Mouse (Mus musculus): ENCODE data around the gene Crim1. TPM values are rescaled to one million over a fixed set of nuclear protein-coding genes. Genes with fewer than 3 reads are reported as not detected.
"Not testable (repeated sequence)": the region's sequence is repeated elsewhere in the genome, so short reads cannot be mapped to it uniquely, and the experiment has no call there.

Gene Crim1
- polyA plus RNA-seq, 1 experiment from 2014 or later, result 2.3 TPM

GRCm38 (mm10) chr17:78253587-78253986 lies 53.5 kb downstream of the Crim1 start:
- not testable (repeated sequence) for H3K4me2 ChIP-seq (ENCODE audit: low read depth, low read length); ATAC-seq (replicated peaks; ENCODE audit: extremely low read depth, insufficient read depth, low FRiP score); H3K9me3 ChIP-seq (replicated peaks; ENCODE audit: control insufficient read depth, low read length); H3K4me1 ChIP-seq (ENCODE audit: control insufficient read depth, insufficient read depth, low read length); H3K27me3 ChIP-seq (ENCODE audit: control insufficient read depth, insufficient read depth, low read length); H3K27ac ChIP-seq (ENCODE audit: low read length); H3K4me3 ChIP-seq (ENCODE audit: low read length); H3K9ac ChIP-seq (ENCODE audit: low read length); H3K36me3 ChIP-seq (ENCODE audit: control insufficient read depth, insufficient read depth)
- 89% methylated on average over 2 of the region's 2 CpGs for WGBS

GRCm38 (mm10) chr17:78254256-78254655 lies 54.2 kb downstream of the Crim1 start:
- H3K27ac ChIP-seq (ENCODE audit: low read length), result no peak overlapping the region
- ATAC-seq (replicated peaks; ENCODE audit: extremely low read depth, insufficient read depth, low FRiP score), result no peak
- H3K9me3 ChIP-seq (replicated peaks; ENCODE audit: control insufficient read depth, low read length), result 0 out of 2 replicates have a peak, but pooled peaks cover 2% of the 10 kb centered on the region
- no peaks in the 10 kb centered on the region; the same call in 1 of the 2 replicates for H3K4me1 ChIP-seq (ENCODE audit: control insufficient read depth, insufficient read depth, low read length)
- no peaks in the 10 kb centered on the region for H3K36me3 ChIP-seq (ENCODE audit: control insufficient read depth, insufficient read depth)
- no peak overlapping the region for H3K4me3 ChIP-seq (ENCODE audit: low read length)
- no peaks in the 10 kb centered on the region for H3K27me3 ChIP-seq (ENCODE audit: control insufficient read depth, insufficient read depth, low read length)
- no peak overlapping the region for H3K9ac ChIP-seq (ENCODE audit: low read length)
- H3K4me2 ChIP-seq (ENCODE audit: low read depth, low read length), result no peak overlapping the region
- 65% methylated on average over 8 of the region's 8 CpGs for WGBS

GRCm38 (mm10) chr17:78255711-78256110 lies 55.7 kb downstream of the Crim1 start:
- no peak overlapping the region for H3K9ac ChIP-seq (ENCODE audit: low read length)
- 0 out of 2 replicates have a peak, but pooled peaks cover 2% of the 10 kb centered on the region for H3K9me3 ChIP-seq (replicated peaks; ENCODE audit: control insufficient read depth, low read length)
- H3K36me3 ChIP-seq (ENCODE audit: control insufficient read depth, insufficient read depth), result no peaks in the 10 kb centered on the region
- no peak overlapping the region for H3K4me3 ChIP-seq (ENCODE audit: low read length)
- H3K4me2 ChIP-seq (ENCODE audit: low read depth, low read length), result no peak overlapping the region
- H3K27me3 ChIP-seq (ENCODE audit: control insufficient read depth, insufficient read depth, low read length), result no peaks in the 10 kb centered on the region
- no peaks in the 10 kb centered on the region; the same call in 1 of the 2 replicates for H3K4me1 ChIP-seq (ENCODE audit: control insufficient read depth, insufficient read depth, low read length)
- no peak overlapping the region for H3K27ac ChIP-seq (ENCODE audit: low read length)
- no peak for ATAC-seq (replicated peaks; ENCODE audit: extremely low read depth, insufficient read depth, low FRiP score)
- WGBS, result 92% methylated on average over 9 of the region's 9 CpGs

- no peak overlapping the region for H3K27ac ChIP-seq (ENCODE audit: low read length)
- 0 out of 2 replicates have a peak, but pooled peaks have one; percentile 37 for ATAC-seq (replicated peaks; ENCODE audit: extremely low read depth, insufficient read depth, low FRiP score)
- H3K4me1 ChIP-seq (ENCODE audit: control insufficient read depth, insufficient read depth, low read length), result no peaks in the 10 kb centered on the region; the same call in 1 of the 2 replicates
Measured at GRCm38 (mm10) chr17:78256534-78256933, 56.5 kb downstream of the Crim1 start.

GRCm38 (mm10) chr17:78261684-78262083 lies 61.6 kb downstream of the Crim1 start:
- WGBS, result 88% methylated on average over 4 of the region's 4 CpGs
- Histone ChIP-seq H3K27me3 (ENCODE audit: control insufficient read depth, insufficient read depth, low read length) (no peaks in the 10 kb centered on the region), H3K36me3 (ENCODE audit: control insufficient read depth, insufficient read depth) (no peaks in the 10 kb centered on the region), H3K27ac (ENCODE audit: low read length) (no peak overlapping the region), H3K9ac (ENCODE audit: low read length) (no peak overlapping the region), H3K4me1 (ENCODE audit: control insufficient read depth, insufficient read depth, low read length) (no peaks in the 10 kb centered on the region), H3K4me2 (ENCODE audit: low read depth, low read length) (no peak overlapping the region), H3K4me3 (ENCODE audit: low read length) (no peak overlapping the region), H3K9me3 (replicated peaks; ENCODE audit: control insufficient read depth, low read length) (no peaks in the 10 kb centered on the region)
- ATAC-seq (replicated peaks; ENCODE audit: extremely low read depth, insufficient read depth, low FRiP score), result no peak

More at GRCm38 (mm10) chr17:78256534-78256933, 56.5 kb downstream of the Crim1 start:
- Histone ChIP-seq H3K27me3 (ENCODE audit: control insufficient read depth, insufficient read depth, low read length) (no peaks in the 10 kb centered on the region), H3K9me3 (replicated peaks; ENCODE audit: control insufficient read depth, low read length) (0 out of 2 replicates have a peak, but pooled peaks cover 2% of the 10 kb centered on the region), H3K36me3 (ENCODE audit: control insufficient read depth, insufficient read depth) (no peaks in the 10 kb centered on the region), H3K4me3 (ENCODE audit: low read length) (no peak overlapping the region), H3K9ac (ENCODE audit: low read length) (no peak overlapping the region), H3K4me2 (ENCODE audit: low read depth, low read length) (no peak overlapping the region)
- 83% methylated on average over 8 of the region's 8 CpGs for whole genome bisulfite sequencing

- H3K4me3 ChIP-seq (ENCODE audit: low read length), result no peak overlapping the region
- H3K27me3 ChIP-seq (ENCODE audit: control insufficient read depth, insufficient read depth, low read length), result no peaks in the 10 kb centered on the region
- WGBS, result 57% methylated on average over 11 of the region's 11 CpGs
- no peaks in the 10 kb centered on the region for H3K9me3 ChIP-seq (replicated peaks; ENCODE audit: control insufficient read depth, low read length)
- H3K36me3 ChIP-seq (ENCODE audit: control insufficient read depth, insufficient read depth), result no peaks in the 10 kb centered on the region
- H3K9ac ChIP-seq (ENCODE audit: low read length), result no peak overlapping the region
- H3K4me2 ChIP-seq (ENCODE audit: low read depth, low read length), result no peak overlapping the region
- ATAC-seq (replicated peaks; ENCODE audit: extremely low read depth, insufficient read depth, low FRiP score), result no peak
- no peak overlapping the region for H3K27ac ChIP-seq (ENCODE audit: low read length)
- H3K4me1 ChIP-seq (ENCODE audit: control insufficient read depth, insufficient read depth, low read length), result no peaks in the 10 kb centered on the region
Measured at GRCm38 (mm10) chr17:78264116-78264515, 64.1 kb downstream of the Crim1 start.

GRCm38 (mm10) chr17:78265135-78265534 lies 65.1 kb downstream of the Crim1 start:
- H3K4me2 ChIP-seq (ENCODE audit: low read depth, low read length), result no peak overlapping the region
- H3K4me3 ChIP-seq (ENCODE audit: low read length), result no peak overlapping the region
- no peak for ATAC-seq (replicated peaks; ENCODE audit: extremely low read depth, insufficient read depth, low FRiP score)
- no peaks in the 10 kb centered on the region for H3K27me3 ChIP-seq (ENCODE audit: control insufficient read depth, insufficient read depth, low read length)
- H3K4me1 ChIP-seq (ENCODE audit: control insufficient read depth, insufficient read depth, low read length), result no peaks in the 10 kb centered on the region
- WGBS, result 88% methylated on average over 7 of the region's 7 CpGs
- no peak overlapping the region for H3K9ac ChIP-seq (ENCODE audit: low read length)
- H3K36me3 ChIP-seq (ENCODE audit: control insufficient read depth, insufficient read depth), result no peaks in the 10 kb centered on the region
- no peak overlapping the region for H3K27ac ChIP-seq (ENCODE audit: low read length)
- no peaks in the 10 kb centered on the region for H3K9me3 ChIP-seq (replicated peaks; ENCODE audit: control insufficient read depth, low read length)

GRCm38 (mm10) chr17:78266271-78266670 lies 66.2 kb downstream of the Crim1 start:
- no peak overlapping the region for H3K9ac ChIP-seq (ENCODE audit: low read length)
- H3K36me3 ChIP-seq (ENCODE audit: control insufficient read depth, insufficient read depth), result no peaks in the 10 kb centered on the region
- no peaks in the 10 kb centered on the region for H3K4me1 ChIP-seq (ENCODE audit: control insufficient read depth, insufficient read depth, low read length)
- WGBS, result 69% methylated on average over 2 of the region's 2 CpGs
- H3K4me3 ChIP-seq (ENCODE audit: low read length), result no peak overlapping the region
- H3K9me3 ChIP-seq (replicated peaks; ENCODE audit: control insufficient read depth, low read length), result no peaks in the 10 kb centered on the region
- no peak overlapping the region for H3K27ac ChIP-seq (ENCODE audit: low read length)
- no peak overlapping the region for H3K4me2 ChIP-seq (ENCODE audit: low read depth, low read length)
- H3K27me3 ChIP-seq (ENCODE audit: control insufficient read depth, insufficient read depth, low read length), result no peaks in the 10 kb centered on the region
- no peak for ATAC-seq (replicated peaks; ENCODE audit: extremely low read depth, insufficient read depth, low FRiP score)

GRCm38 (mm10) chr17:78268591-78268990 lies 68.5 kb downstream of the Crim1 start:
- peaks cover 11% of the 10 kb centered on the region for H3K4me1 ChIP-seq (ENCODE audit: control insufficient read depth, insufficient read depth, low read length)
- no peaks in the 10 kb centered on the region for H3K27me3 ChIP-seq (ENCODE audit: control insufficient read depth, insufficient read depth, low read length)
- no peak for ATAC-seq (replicated peaks; ENCODE audit: extremely low read depth, insufficient read depth, low FRiP score)
- H3K36me3 ChIP-seq (ENCODE audit: control insufficient read depth, insufficient read depth), result no peaks in the 10 kb centered on the region
- no peak overlapping the region for H3K4me2 ChIP-seq (ENCODE audit: low read depth, low read length)
- H3K9me3 ChIP-seq (replicated peaks; ENCODE audit: control insufficient read depth, low read length), result no peaks in the 10 kb centered on the region
- H3K4me3 ChIP-seq (ENCODE audit: low read length), result no peak overlapping the region
- no peak overlapping the region for H3K27ac ChIP-seq (ENCODE audit: low read length)
- no peak overlapping the region for H3K9ac ChIP-seq (ENCODE audit: low read length)
- 67% methylated on average over 4 of the region's 4 CpGs for WGBS

Measured in heart, embryonic 16.5 days (tissue).